Mouse (Mus musculus): ENCODE measurements around the gene Gm7971. TPM values are rescaled to one million over a fixed set of nuclear protein-coding genes. Genes with fewer than 3 reads are reported as not detected.
"Not testable (repeated sequence)": the region's sequence is repeated elsewhere in the genome, so short reads cannot be mapped to it uniquely, and the experiment has no call there.

Gm7971 gene
- total RNA-seq (2015; ENCODE audit: low replicate concordance) (not detected in 2 replicates), total RNA-seq (2017; ENCODE audit: low replicate concordance) (not detected in 2 replicates)

DNA sequence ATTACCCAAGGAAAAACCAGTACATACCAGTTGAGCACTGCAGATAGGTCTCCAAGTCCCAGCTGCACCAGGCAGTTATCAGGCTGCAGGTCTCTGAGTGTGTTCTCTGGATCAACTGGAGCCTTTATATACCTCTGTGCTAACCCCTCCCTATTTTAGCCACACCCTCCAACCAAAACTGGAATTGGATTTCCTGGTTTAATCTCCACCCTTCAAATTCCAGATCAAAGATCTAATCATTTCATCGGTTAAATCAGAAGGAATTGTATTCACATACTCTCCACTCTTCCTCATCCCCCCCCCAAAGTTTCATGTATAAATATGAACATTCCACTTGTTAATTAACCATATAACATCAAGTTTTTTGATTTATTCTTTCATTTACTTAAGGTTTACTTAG is at the start of gene Gm7971:
TSS of gene Gm7971 (minus strand) at position 101 of the 400 bp plus-strand sequence.
- ATAC-seq (replicated peaks; ENCODE audit: low FRiP score, poor library complexity, severe bottlenecking): not testable (repeated sequence)

Other genes with a start within 250 kb of the Gm7971 start
- not detected in 2 replicates for gene D5Ertd577e, start 138.1 kb downstream of the Gm7971 start, total RNA-seq (2015; ENCODE audit: low replicate concordance)
- gene D5Ertd577e, start 138.1 kb downstream of the Gm7971 start, total RNA-seq (2017; ENCODE audit: low replicate concordance): not detected in 2 replicates
- gene Gm3286, start 84.1 kb downstream of the Gm7971 start, total RNA-seq (2015; ENCODE audit: low replicate concordance): not detected in 2 replicates
- 1.4 TPM in 1 of 2 replicates, not detected in the other for gene Gm3286, start 84.1 kb downstream of the Gm7971 start, total RNA-seq (2017; ENCODE audit: low replicate concordance)
- not detected in 2 replicates for gene Gm7978, start 141.3 kb upstream of the Gm7971 start, total RNA-seq (2015; ENCODE audit: low replicate concordance)
- not detected in 2 replicates for gene Gm7978, start 141.3 kb upstream of the Gm7971 start, total RNA-seq (2017; ENCODE audit: low replicate concordance)
- gene Gm7982, start 147.1 kb upstream of the Gm7971 start, total RNA-seq (2015; ENCODE audit: low replicate concordance): not detected in 2 replicates
- not detected in 2 replicates for gene Gm7982, start 147.1 kb upstream of the Gm7971 start, total RNA-seq (2017; ENCODE audit: low replicate concordance)
- not detected in 2 replicates for gene E330014E10Rik, start 181.1 kb upstream of the Gm7971 start, total RNA-seq (2015; ENCODE audit: low replicate concordance)
- not detected in 2 replicates for gene E330014E10Rik, start 181.1 kb upstream of the Gm7971 start, total RNA-seq (2017; ENCODE audit: low replicate concordance)

All from erythroblast, adult 5-6 weeks (primary cell).